Mouse (Mus musculus): ENCODE results near the gene Ecm1. TPM values are rescaled to one million over a fixed set of nuclear protein-coding genes. Genes with fewer than 3 reads are reported as not detected.

Ecm1 gene
- 110 and 228 TPM in 2 replicates for polyA plus RNA-seq (2015; fragmentation: Nextera tagmentation; extraction: Ambion mirVana)

DNA sequence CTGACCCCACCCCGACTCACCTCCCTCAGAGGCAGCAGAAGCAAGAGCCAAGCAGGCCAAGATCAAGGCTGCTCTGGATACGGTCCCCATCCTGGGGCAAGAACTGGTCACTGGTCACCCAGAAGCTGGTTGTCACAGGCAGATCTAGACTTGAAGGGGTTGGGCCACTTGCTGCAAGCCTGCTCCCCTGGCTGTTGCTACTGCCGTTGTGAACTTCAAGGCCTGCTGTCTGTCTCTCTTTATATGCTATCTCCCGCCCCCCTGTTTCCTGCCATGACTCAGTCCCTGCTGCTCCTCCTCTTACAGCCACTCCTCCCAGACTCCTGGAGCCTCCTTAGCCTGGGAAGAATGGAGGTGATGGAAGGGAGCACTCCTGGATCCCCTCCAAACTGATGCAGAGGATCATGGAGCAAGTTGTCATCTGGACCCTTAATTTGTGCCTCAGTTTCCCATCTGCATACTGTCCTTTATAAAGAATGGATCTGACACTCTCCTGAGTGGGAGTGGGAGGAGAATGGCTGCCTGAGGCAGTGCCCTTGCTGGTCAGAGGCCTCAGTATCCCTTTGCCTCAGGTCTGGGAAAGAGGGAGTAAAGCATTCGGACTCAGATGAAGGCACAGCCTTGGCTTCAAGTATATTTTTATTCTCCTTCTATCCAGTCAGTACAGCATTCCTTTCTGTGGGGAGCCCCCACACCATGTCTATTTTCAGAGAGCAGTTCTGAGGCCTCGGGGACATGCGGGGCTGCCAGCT, at the start of gene Ecm1:
Gene Ecm1, minus strand, starts transcription at position 217 of the 752 bp plus-strand sequence.
- Histone ChIP-seq H3K4me3 (replicated peaks; ENCODE audit: low read length) (no peak within 1 kb of the TSS), H3K27ac (ENCODE audit: low read length) (peak within 1 kb of the TSS; percentile 43), H3K4me1 (ENCODE audit: control insufficient read depth, insufficient read depth, low read length) (peaks cover 13% of the 10 kb centered on the region), H3K27me3 (ENCODE audit: control insufficient read depth, insufficient read depth, low read length) (no peaks in the 10 kb centered on the region), H3K36me3 (ENCODE audit: control insufficient read depth, insufficient read depth, low read length) (peaks cover 18% of the 10 kb centered on the region), H3K9me3 (replicated peaks; ENCODE audit: control insufficient read depth, low read length) (0 out of 2 replicates have a peak, but pooled peaks cover 2% of the 10 kb centered on the region), H3K9ac (ENCODE audit: low read length) (peak within 1 kb of the TSS; percentile 37; the same call in 1 of the 2 replicates), H3K4me2 (ENCODE audit: low read depth, low read length) (peak within 1 kb of the TSS; percentile 6; the same call in 1 of the 2 replicates)
- 0 out of 2 replicates have a peak, but pooled peaks have one; percentile 38 for ATAC-seq (ENCODE audit: insufficient read depth, low FRiP score)
- 62% methylated on average over 7 of the region's 7 CpGs for WGBS

DNA sequence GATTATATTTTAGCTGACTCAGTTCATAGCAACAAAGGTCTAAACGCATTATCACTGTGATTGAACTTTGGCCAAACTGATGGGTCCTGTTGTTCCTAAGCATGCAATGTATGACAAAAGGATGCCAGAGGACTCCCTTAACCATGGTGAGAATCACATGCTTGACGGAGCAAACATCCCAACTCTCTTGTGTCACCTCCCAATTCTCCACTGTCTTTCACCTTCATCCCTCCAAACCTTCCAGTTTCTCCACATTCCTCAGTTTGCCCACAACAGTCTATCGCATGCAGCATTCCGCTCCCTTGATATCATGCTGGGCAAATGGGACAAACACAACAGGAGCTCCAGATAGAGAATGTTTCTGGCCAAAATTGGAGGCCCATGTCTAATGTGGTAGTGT, 46.1 kb upstream of the Ecm1 start:
- 89% methylated on average over 4 of the region's 4 CpGs for WGBS
- Histone ChIP-seq H3K9me3 (replicated peaks; ENCODE audit: control insufficient read depth, low read length) (no peaks in the 10 kb centered on the region), H3K36me3 (ENCODE audit: control insufficient read depth, insufficient read depth, low read length) (0 out of 2 replicates have a peak, but pooled peaks cover 20% of the 10 kb centered on the region), H3K4me2 (ENCODE audit: low read depth, low read length) (no peak overlapping the region), H3K27me3 (ENCODE audit: control insufficient read depth, insufficient read depth, low read length) (no peaks in the 10 kb centered on the region), H3K9ac (ENCODE audit: low read length) (no peak overlapping the region), H3K4me3 (replicated peaks; ENCODE audit: low read length) (no peak overlapping the region), H3K27ac (ENCODE audit: low read length) (no peak overlapping the region), H3K4me1 (ENCODE audit: control insufficient read depth, insufficient read depth, low read length) (no peaks in the 10 kb centered on the region)
- no peak for ATAC-seq (ENCODE audit: insufficient read depth, low FRiP score)

DNA sequence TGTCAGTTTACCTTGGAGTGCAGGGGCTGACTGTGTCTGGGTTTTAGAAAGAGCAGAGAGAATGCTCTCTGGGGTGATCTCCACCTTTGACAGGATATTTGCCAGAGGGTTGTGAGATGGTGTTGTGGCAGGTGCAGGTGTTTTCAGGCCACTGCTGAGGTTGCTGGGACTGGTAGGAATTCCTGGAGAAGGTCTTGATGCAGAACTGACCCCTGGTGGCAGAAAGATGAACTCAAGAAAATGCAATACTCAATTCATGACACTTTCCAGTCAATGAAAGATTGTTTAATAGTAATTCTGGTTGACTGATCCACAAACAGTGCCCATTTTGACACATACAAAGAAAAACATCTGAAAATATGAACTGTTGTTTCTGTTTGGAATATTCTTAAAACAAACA, 32.6 kb upstream of the Ecm1 start:
- H3K27ac ChIP-seq (ENCODE audit: low read length): no peak overlapping the region
- ATAC-seq (ENCODE audit: insufficient read depth, low FRiP score): no peak

DNA sequence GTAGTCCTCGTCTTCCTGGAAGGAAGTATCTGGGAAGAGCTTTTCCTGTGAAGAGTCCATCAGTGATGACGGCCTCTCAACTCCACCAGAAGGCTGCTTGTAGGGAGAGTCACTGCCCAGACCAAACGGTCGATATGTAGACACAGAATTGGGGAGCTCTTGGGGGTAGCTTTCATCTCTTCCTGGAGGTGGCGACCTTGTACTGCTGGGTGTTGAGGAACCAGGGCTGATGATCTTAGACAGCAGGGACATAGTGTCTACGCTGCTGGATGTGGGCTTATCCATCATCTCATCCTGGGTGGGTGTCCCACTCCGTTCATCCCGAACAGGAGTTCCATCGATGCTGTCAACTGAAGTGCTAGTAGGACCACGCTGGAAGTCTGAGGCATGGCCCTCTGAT, 26.2 kb upstream of the Ecm1 start:
- Histone ChIP-seq H3K36me3 (ENCODE audit: control insufficient read depth, insufficient read depth, low read length) (0 out of 2 replicates have a peak, but pooled peaks cover 9% of the 10 kb centered on the region), H3K4me1 (ENCODE audit: control insufficient read depth, insufficient read depth, low read length) (0 out of 2 replicates have a peak, but pooled peaks cover 2% of the 10 kb centered on the region), H3K9ac (ENCODE audit: low read length) (no peak overlapping the region), H3K27me3 (ENCODE audit: control insufficient read depth, insufficient read depth, low read length) (no peaks in the 10 kb centered on the region), H3K4me2 (ENCODE audit: low read depth, low read length) (no peak overlapping the region), H3K27ac (ENCODE audit: low read length) (no peak overlapping the region), H3K9me3 (replicated peaks; ENCODE audit: control insufficient read depth, low read length) (no peaks in the 10 kb centered on the region), H3K4me3 (replicated peaks; ENCODE audit: low read length) (no peak overlapping the region)
- 90% methylated on average over 10 of the region's 10 CpGs for WGBS
- no peak for ATAC-seq (ENCODE audit: insufficient read depth, low FRiP score)

More for the DNA sequence above, 32.6 kb upstream of the Ecm1 start:
- H3K4me3 ChIP-seq (replicated peaks; ENCODE audit: low read length): no peak overlapping the region
- H3K4me2 ChIP-seq (ENCODE audit: low read depth, low read length): no peak overlapping the region
- H3K4me1 ChIP-seq (ENCODE audit: control insufficient read depth, insufficient read depth, low read length): no peaks in the 10 kb centered on the region
- H3K27me3 ChIP-seq (ENCODE audit: control insufficient read depth, insufficient read depth, low read length): no peaks in the 10 kb centered on the region
- H3K9me3 ChIP-seq (replicated peaks; ENCODE audit: control insufficient read depth, low read length): no peaks in the 10 kb centered on the region
- peaks cover 7% of the 10 kb centered on the region; the same call in 1 of the 2 replicates for H3K36me3 ChIP-seq (ENCODE audit: control insufficient read depth, insufficient read depth, low read length)
- no peak overlapping the region for H3K9ac ChIP-seq (ENCODE audit: low read length)

DNA sequence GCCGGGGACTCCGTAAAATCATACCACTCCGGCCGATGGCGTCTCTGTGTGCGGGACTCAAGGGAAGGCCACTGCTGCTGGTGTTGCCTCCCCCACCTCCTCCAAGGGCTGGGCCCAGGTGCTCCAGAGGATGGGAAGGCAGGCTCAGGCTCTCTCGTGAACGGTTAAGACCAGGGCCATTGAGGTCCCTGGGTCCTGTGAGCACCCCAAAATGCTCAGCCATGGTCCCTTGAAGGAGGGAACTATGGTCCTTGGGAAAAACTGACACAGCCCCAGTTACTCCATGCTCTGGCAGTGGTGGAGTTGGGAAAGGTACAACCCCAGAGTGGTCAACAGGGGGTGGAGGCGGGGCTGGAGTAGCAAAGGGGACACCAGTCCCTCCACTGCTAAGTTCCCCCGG, 24.4 kb upstream of the Ecm1 start:
- 73% methylated on average over 10 of the region's 10 CpGs for WGBS
- no peak for ATAC-seq (ENCODE audit: insufficient read depth, low FRiP score)
- Histone ChIP-seq H3K27ac (ENCODE audit: low read length) (no peak overlapping the region), H3K4me2 (ENCODE audit: low read depth, low read length) (no peak overlapping the region), H3K27me3 (ENCODE audit: control insufficient read depth, insufficient read depth, low read length) (no peaks in the 10 kb centered on the region), H3K4me3 (replicated peaks; ENCODE audit: low read length) (no peak overlapping the region), H3K4me1 (ENCODE audit: control insufficient read depth, insufficient read depth, low read length) (0 out of 2 replicates have a peak, but pooled peaks cover 2% of the 10 kb centered on the region), H3K9ac (ENCODE audit: low read length) (no peak overlapping the region), H3K36me3 (ENCODE audit: control insufficient read depth, insufficient read depth, low read length) (0 out of 2 replicates have a peak, but pooled peaks cover 9% of the 10 kb centered on the region), H3K9me3 (replicated peaks; ENCODE audit: control insufficient read depth, low read length) (no peaks in the 10 kb centered on the region)

DNA sequence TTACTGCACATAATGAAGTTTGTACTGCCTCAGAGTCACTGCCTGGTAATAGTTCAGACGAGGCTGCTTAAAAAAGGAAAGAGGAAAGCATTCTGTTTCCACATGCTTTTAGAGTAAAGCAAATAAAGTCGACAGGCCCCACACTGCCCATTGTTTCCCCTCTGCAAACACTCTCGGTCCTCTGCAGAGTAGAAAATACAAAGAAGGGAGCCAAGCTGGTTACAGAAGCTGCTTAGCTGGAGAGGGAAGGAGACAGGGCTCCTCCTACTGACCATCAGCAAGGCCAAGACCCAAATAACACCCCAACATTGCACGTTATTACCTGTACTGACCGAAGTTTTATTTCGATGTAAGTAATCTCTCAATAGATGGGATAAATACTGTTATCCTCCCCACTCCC, 23.6 kb upstream of the Ecm1 start:
- peak; percentile 55; the same call in 1 of the 2 replicates for ATAC-seq (ENCODE audit: insufficient read depth, low FRiP score)
- no peaks in the 10 kb centered on the region for H3K9me3 ChIP-seq (replicated peaks; ENCODE audit: control insufficient read depth, low read length)
- peak overlapping the region; percentile 86 for H3K27ac ChIP-seq (ENCODE audit: low read length)
- no peak overlapping the region for H3K4me3 ChIP-seq (replicated peaks; ENCODE audit: low read length)
- H3K4me1 ChIP-seq (ENCODE audit: control insufficient read depth, insufficient read depth, low read length): 0 out of 2 replicates have a peak, but pooled peaks cover 2% of the 10 kb centered on the region
- no peak overlapping the region for H3K9ac ChIP-seq (ENCODE audit: low read length)
- peak overlapping the region; percentile 15; the same call in 1 of the 2 replicates for H3K4me2 ChIP-seq (ENCODE audit: low read depth, low read length)
- 44% methylated on average over 6 of the region's 6 CpGs for WGBS
- H3K27me3 ChIP-seq (ENCODE audit: control insufficient read depth, insufficient read depth, low read length): no peaks in the 10 kb centered on the region
- H3K36me3 ChIP-seq (ENCODE audit: control insufficient read depth, insufficient read depth, low read length): 0 out of 2 replicates have a peak, but pooled peaks cover 9% of the 10 kb centered on the region

DNA sequence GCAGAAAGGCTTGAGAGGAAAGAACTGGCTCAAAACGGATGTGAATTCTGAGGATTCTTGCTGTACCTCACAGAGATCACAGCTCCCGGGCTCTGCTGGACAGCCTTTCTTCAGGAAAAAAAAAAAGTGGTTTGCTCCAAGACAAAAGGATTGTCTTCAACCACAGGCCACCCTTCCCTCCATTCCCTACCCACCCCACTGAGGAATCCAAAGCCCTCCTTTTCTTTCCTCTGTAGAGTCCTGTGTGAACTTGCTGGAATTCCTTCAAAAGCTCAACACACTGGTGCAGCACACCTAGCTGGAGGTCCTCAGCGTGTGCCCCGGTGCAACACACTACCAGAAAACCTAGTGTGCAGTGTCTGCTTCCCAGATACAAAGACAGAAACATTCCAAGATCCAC, 22.4 kb upstream of the Ecm1 start:
- Histone ChIP-seq H3K9me3 (replicated peaks; ENCODE audit: control insufficient read depth, low read length) (no peaks in the 10 kb centered on the region), H3K4me1 (ENCODE audit: control insufficient read depth, insufficient read depth, low read length) (0 out of 2 replicates have a peak, but pooled peaks cover 2% of the 10 kb centered on the region), H3K36me3 (ENCODE audit: control insufficient read depth, insufficient read depth, low read length) (0 out of 2 replicates have a peak, but pooled peaks cover 9% of the 10 kb centered on the region), H3K4me3 (replicated peaks; ENCODE audit: low read length) (no peak overlapping the region), H3K27me3 (ENCODE audit: control insufficient read depth, insufficient read depth, low read length) (no peaks in the 10 kb centered on the region), H3K27ac (ENCODE audit: low read length) (peak overlapping the region; percentile 44), H3K4me2 (ENCODE audit: low read depth, low read length) (no peak overlapping the region), H3K9ac (ENCODE audit: low read length) (no peak overlapping the region)
- ATAC-seq (ENCODE audit: insufficient read depth, low FRiP score): no peak
- WGBS: 68% methylated on average over 4 of the region's 4 CpGs

DNA sequence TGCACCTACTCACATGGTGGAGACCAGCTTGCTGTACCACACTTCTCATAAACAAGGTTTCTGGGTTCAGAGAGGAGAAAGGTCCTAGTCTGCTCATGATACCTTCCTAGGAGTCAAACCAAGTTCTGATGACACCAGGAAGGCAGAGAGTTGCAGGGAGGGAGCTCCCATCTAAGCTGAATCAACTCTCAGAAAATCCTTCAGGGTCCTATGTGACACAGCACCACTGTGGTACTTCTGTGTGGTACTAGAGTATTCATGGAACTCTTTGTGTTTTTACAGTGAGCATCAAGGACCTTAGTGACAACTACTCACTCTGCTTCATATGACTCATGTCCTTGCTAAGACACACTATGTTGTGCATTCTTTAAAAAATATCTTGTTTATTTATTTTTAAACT, 21.3 kb upstream of the Ecm1 start:
- no peak for ATAC-seq (ENCODE audit: insufficient read depth, low FRiP score)
- H3K4me1 ChIP-seq (ENCODE audit: control insufficient read depth, insufficient read depth, low read length): 0 out of 2 replicates have a peak, but pooled peaks cover 2% of the 10 kb centered on the region
- no peak overlapping the region for H3K4me2 ChIP-seq (ENCODE audit: low read depth, low read length)
- 0 out of 2 replicates have a peak, but pooled peaks cover 8% of the 10 kb centered on the region for H3K36me3 ChIP-seq (ENCODE audit: control insufficient read depth, insufficient read depth, low read length)
- no peak overlapping the region for H3K9ac ChIP-seq (ENCODE audit: low read length)
- H3K27me3 ChIP-seq (ENCODE audit: control insufficient read depth, insufficient read depth, low read length): no peaks in the 10 kb centered on the region
- no peak overlapping the region for H3K27ac ChIP-seq (ENCODE audit: low read length)
- no peak overlapping the region for H3K4me3 ChIP-seq (replicated peaks; ENCODE audit: low read length)
- no peaks in the 10 kb centered on the region for H3K9me3 ChIP-seq (replicated peaks; ENCODE audit: control insufficient read depth, low read length)

DNA sequence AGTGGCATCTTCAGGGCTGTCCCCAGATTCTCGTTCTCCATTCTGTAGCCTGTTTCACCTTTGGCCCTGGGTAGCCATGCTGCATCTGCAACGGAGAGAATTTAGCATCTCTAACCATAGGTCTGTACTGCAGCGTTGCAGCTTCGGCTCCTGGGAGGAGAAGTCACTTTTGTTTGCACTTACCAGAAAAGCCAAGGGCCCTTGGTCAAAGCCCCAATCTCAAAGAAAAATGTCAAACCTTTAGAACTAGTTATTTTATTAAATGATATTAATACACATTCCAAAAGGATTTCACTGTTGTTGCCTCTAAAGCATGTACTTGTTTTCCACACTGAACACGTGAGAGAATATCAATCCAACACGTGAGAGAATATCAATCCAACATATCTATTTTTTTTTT, 20.7 kb upstream of the Ecm1 start, which contains the start of gene Tars2:
Gene Tars2, minus strand, starts transcription at position 101 of the 400 bp plus-strand sequence.
- Histone ChIP-seq H3K9ac (ENCODE audit: low read length) (no peak within 1 kb of the TSS), H3K9me3 (replicated peaks; ENCODE audit: control insufficient read depth, low read length) (no peaks in the 10 kb centered on the region), H3K4me1 (ENCODE audit: control insufficient read depth, insufficient read depth, low read length) (0 out of 2 replicates have a peak, but pooled peaks cover 2% of the 10 kb centered on the region), H3K4me3 (replicated peaks; ENCODE audit: low read length) (no peak within 1 kb of the TSS), H3K27me3 (ENCODE audit: control insufficient read depth, insufficient read depth, low read length) (no peaks in the 10 kb centered on the region), H3K4me2 (ENCODE audit: low read depth, low read length) (no peak within 1 kb of the TSS), H3K36me3 (ENCODE audit: control insufficient read depth, insufficient read depth, low read length) (0 out of 2 replicates have a peak, but pooled peaks cover 5% of the 10 kb centered on the region), H3K27ac (ENCODE audit: low read length) (no peak within 1 kb of the TSS)
- 83% methylated on average over 6 of the region's 6 CpGs for WGBS
- ATAC-seq (ENCODE audit: insufficient read depth, low FRiP score): no peak

All from stomach, embryonic 16.5 days (tissue).